Comparison of ENCODE assay signal across 9 mouse cellular contexts in the genomic region with DNA sequence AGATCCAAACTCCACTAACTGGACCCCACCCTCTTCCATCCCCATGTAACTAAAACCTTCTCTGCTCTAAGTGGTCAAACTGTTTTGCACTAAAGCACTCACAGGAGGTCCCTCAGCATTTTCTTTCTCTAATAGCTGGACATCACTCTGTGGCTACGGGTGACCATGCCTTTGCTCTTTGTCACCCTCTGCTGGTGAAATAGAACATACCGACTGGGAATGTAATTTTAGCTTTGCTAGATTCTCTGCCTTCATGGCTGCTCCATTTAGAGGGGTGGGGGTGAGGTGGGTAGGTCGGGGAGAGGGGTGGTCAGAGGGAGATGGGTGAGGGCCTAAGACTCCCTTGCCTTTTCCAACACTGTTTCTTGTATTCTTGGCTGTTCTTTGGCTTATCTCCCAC. TPM values are rescaled to one million over a fixed set of nuclear protein-coding genes. Genes with fewer than 3 reads are reported as not detected.
DNase-seq lines count a peak whose midpoint lies in the region; ATAC-seq lines count a peak whose summit lies in the region.
"Had no signal": no experiment of that assay in that cellular context is flagged by ENCODE, and none has a peak within 500 bp of the region (broad histone marks: within the 10 kb centered on the region; RNA-seq: fewer than 3 reads in every experiment).

No protein-coding gene starts in this region.

- peaks cover 33% of the 10 kb centered on the region for H3K36me3 ChIP-seq in midbrain, embryonic 14.5 days (ENCODE audit: control insufficient read depth, insufficient read depth, low read length)
- peaks cover 30% of the 10 kb centered on the region for H3K36me3 ChIP-seq in midbrain, embryonic 15.5 days (replicated peaks)
- peaks cover 3% of the 10 kb centered on the region; the same call in 1 of the 2 replicates for H3K36me3 ChIP-seq in limb, embryonic 11.5 days (ENCODE audit: control insufficient read depth, insufficient read depth, low read length)

- no peak for DNase-seq in frontal cortex, postnatal 14 days (ENCODE audit: low spot score in 2 of 2)
- peak; percentile 85 for DNase-seq in midbrain, embryonic 14.5 days
- peak; percentile 75 to 88 for DNase-seq in cerebellum, postnatal 10 days
- DNase-seq in limb, embryonic 11.5 days (ENCODE audit: low spot score): peak; percentile 54
- no peak for DNase-seq in thymus, postnatal 25 days
- DNase-seq in gastrocnemius, postnatal 14 days: no peak

- no peak overlapping the region for H3K27ac ChIP-seq in midbrain, embryonic 14.5 days (replicated peaks; ENCODE audit: low read depth, low read length)
- no peak overlapping the region for H3K27ac ChIP-seq in midbrain, embryonic 15.5 days
- no peak overlapping the region for H3K27ac ChIP-seq in limb, embryonic 11.5 days (replicated peaks; ENCODE audit: low read depth, low read length)
- H3K27ac ChIP-seq: hindbrain, embryonic 15.5 days had no signal

- intact Hi-C loops in gastrocnemius, postnatal 14 days (cut with DNase I; ENCODE audit: low total_unique reads): loop anchor here (2.0 kb wide), 1 partner anchor 79 kb away; no protein-coding TSS in a partner anchor

- no peaks in the 10 kb centered on the region for H3K27me3 ChIP-seq in midbrain, embryonic 14.5 days (ENCODE audit: control insufficient read depth, insufficient read depth, low read length)
- no peaks in the 10 kb centered on the region for H3K27me3 ChIP-seq in midbrain, embryonic 15.5 days (replicated peaks)
- no peaks in the 10 kb centered on the region for H3K27me3 ChIP-seq in limb, embryonic 11.5 days (ENCODE audit: control insufficient read depth, insufficient read depth, low read length)
- H3K27me3 ChIP-seq: hindbrain, embryonic 15.5 days had no signal

- 4% methylated on average over 3 of the region's 3 CpGs for WGBS in midbrain, embryonic 14.5 days
- WGBS in midbrain, embryonic 15.5 days: 0% methylated on average over 3 of the region's 3 CpGs
- WGBS in limb, embryonic 11.5 days: 8% methylated on average over 3 of the region's 3 CpGs

- H3K4me3 ChIP-seq in midbrain, embryonic 14.5 days (replicated peaks; ENCODE audit: low read depth, low read length): no peak overlapping the region
- no peak overlapping the region for H3K4me3 ChIP-seq in midbrain, embryonic 15.5 days
- H3K4me3 ChIP-seq in limb, embryonic 11.5 days (ENCODE audit: low read depth, low read length): no peak overlapping the region
- H3K4me3 ChIP-seq: hindbrain, embryonic 15.5 days had no signal

- no peak overlapping the region for H3K4me2 ChIP-seq in midbrain, embryonic 14.5 days (ENCODE audit: low read length)
- H3K4me2 ChIP-seq in midbrain, embryonic 15.5 days: no peak overlapping the region
- no peak overlapping the region for H3K4me2 ChIP-seq in limb, embryonic 11.5 days (ENCODE audit: low read depth, severe bottlenecking)
- H3K4me2 ChIP-seq: hindbrain, embryonic 15.5 days had no signal

- peaks cover 7% of the 10 kb centered on the region for H3K4me1 ChIP-seq in midbrain, embryonic 14.5 days (ENCODE audit: control insufficient read depth, insufficient read depth, low read length)
- peaks cover 10% of the 10 kb centered on the region for H3K4me1 ChIP-seq in midbrain, embryonic 15.5 days
- H3K4me1 ChIP-seq in limb, embryonic 11.5 days (ENCODE audit: control insufficient read depth, insufficient read depth, low read length): peaks cover 4% of the 10 kb centered on the region

- no peak overlapping the region for H3K9ac ChIP-seq in midbrain, embryonic 14.5 days (replicated peaks; ENCODE audit: low read length)
- H3K9ac ChIP-seq in midbrain, embryonic 15.5 days: no peak overlapping the region
- H3K9ac ChIP-seq in limb, embryonic 11.5 days (ENCODE audit: low read length): no peak overlapping the region
- H3K9ac ChIP-seq: hindbrain, embryonic 15.5 days had no signal

- no peaks in the 10 kb centered on the region for H3K9me3 ChIP-seq in midbrain, embryonic 14.5 days (ENCODE audit: control insufficient read depth, low read length)
- no peaks in the 10 kb centered on the region for H3K9me3 ChIP-seq in midbrain, embryonic 15.5 days
- H3K9me3 ChIP-seq in limb, embryonic 11.5 days (ENCODE audit: control insufficient read depth, low read length): no peaks in the 10 kb centered on the region
- H3K9me3 ChIP-seq: hindbrain, embryonic 15.5 days had no signal

- peak; percentile 28; the same call in 1 of the 2 replicates for ATAC-seq in frontal cortex, adult (ENCODE audit: low TSS enrichment)
- no peak for ATAC-seq in midbrain, embryonic 14.5 days (ENCODE audit: low FRiP score, low TSS enrichment)
- ATAC-seq in midbrain, embryonic 15.5 days (replicated peaks): no peak
- ATAC-seq in limb, embryonic 11.5 days (ENCODE audit: insufficient number of reproducible peaks, low FRiP score, low TSS enrichment, low read depth): no peak

RNA-seq across cellular contexts. Expression of a gene that starts 3.6 kb away (rescaled TPM):
- polyA plus RNA-seq in midbrain, embryonic 14.5 days (2014; fragmentation: Nextera tagmentation; extraction: Ambion mirVana): 13.8 and 19.2 TPM in 2 replicates
- polyA plus RNA-seq in midbrain, embryonic 15.5 days (2015; fragmentation: Nextera tagmentation; extraction: Ambion mirVana): 18.3 TPM in 2 replicates
- polyA plus RNA-seq in limb, embryonic 11.5 days (2014; fragmentation: Nextera tagmentation; extraction: Ambion mirVana): 24.0 and 24.9 TPM in 2 replicates
- total RNA-seq in gastrocnemius, postnatal 14 days (2021): 10 to 100 TPM; 11.2 to 14.2 TPM

RNA-seq across cellular contexts. Expression of a gene that starts 38.7 kb away (rescaled TPM):
- polyA plus RNA-seq in midbrain, embryonic 14.5 days (2014; fragmentation: Nextera tagmentation; extraction: Ambion mirVana): 106 and 107 TPM in 2 replicates
- 140 and 154 TPM in 2 replicates for polyA plus RNA-seq in midbrain, embryonic 15.5 days (2015; fragmentation: Nextera tagmentation; extraction: Ambion mirVana)
- 62.1 and 65.6 TPM in 2 replicates for polyA plus RNA-seq in limb, embryonic 11.5 days (2014; fragmentation: Nextera tagmentation; extraction: Ambion mirVana)
- total RNA-seq in gastrocnemius, postnatal 14 days (2021): 10 to 100 TPM; 31.3 to 34.1 TPM

RNA-seq across cellular contexts. Expression of a gene that starts 54.3 kb away (rescaled TPM):
- 4.9 and 14.4 TPM in 2 replicates for polyA plus RNA-seq in midbrain, embryonic 14.5 days (2014; fragmentation: Nextera tagmentation; extraction: Ambion mirVana)
- polyA plus RNA-seq in midbrain, embryonic 15.5 days (2015; fragmentation: Nextera tagmentation; extraction: Ambion mirVana): 12.2 and 15.2 TPM in 2 replicates
- polyA plus RNA-seq in limb, embryonic 11.5 days (2014; fragmentation: Nextera tagmentation; extraction: Ambion mirVana): 71.1 and 84.6 TPM in 2 replicates
- 10 to 100 TPM in 1 of 2 experiments, 1 to 10 TPM in 1; 7.3 to 10.6 TPM for total RNA-seq in gastrocnemius, postnatal 14 days (2021)

Comparison
In these comparisons a context has a peak if more than half of its experiments do, and no peak if none do; other contexts are left out.
1. DNase-seq: peak in midbrain, embryonic 14.5 days (single experiment), cerebellum, postnatal 10 days (2 of 2) and limb, embryonic 11.5 days (single experiment); none in frontal cortex, postnatal 14 days (0 of 2), thymus, postnatal 25 days (single experiment) and gastrocnemius, postnatal 14 days (single experiment).